Mouse (Mus musculus): ENCODE results near the gene Wnt9a.

- TF ChIP-seq CTCF (IDR thresholded peaks at IDR 0.05; ENCODE audit: borderline replicate concordance, control insufficient read depth, extremely low read depth, insufficient read depth, low read length, poor library complexity) (no peak), POLR2A (IDR thresholded peaks at IDR 0.05; ENCODE audit: control insufficient read depth, extremely low read depth, insufficient read depth, low read length, poor library complexity) (no peak)
Measured at GRCm38 (mm10) chr11:59329616-59330015, 22.9 kb downstream of the Wnt9a start.

All from thymus, adult 2 months (tissue).